Comparison of ENCODE assay signal across 8 mouse cellular contexts in the genomic region with DNA sequence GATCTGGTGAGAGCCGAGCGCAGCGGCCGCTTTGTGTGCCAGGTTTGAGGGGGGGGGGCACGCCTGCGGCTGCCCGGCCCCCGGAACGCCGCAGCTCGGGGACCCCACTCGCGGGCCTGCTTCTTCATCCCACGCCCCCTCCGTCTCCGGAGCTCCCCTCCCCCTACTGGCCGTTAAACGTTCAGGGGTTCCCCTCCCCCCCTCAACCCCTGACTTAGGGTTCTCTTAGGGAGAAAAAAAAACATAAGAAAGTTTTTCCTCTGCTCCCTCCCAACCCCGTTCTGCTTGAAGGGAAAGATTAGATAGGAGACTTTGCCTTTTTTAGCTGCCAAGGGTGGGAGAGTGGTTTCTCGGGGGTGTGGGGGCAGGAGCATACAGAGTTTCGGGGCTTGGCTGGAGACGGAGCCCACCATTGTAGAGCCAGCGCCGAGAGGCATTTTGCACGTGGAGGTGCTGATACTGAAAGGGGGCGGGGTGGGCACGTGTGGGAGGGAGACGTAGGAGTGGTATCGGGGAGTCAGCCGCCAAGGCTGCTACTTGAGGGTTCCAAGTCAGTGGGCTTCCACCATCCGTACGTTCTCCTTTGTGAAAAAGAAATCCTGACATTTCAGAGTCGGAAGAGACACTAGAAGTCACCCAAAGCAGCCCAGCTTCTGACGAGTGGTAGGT. TPM values are rescaled to one million over a fixed set of nuclear protein-coding genes. Genes with fewer than 3 reads are reported as not detected.
DNase-seq lines count a peak whose midpoint lies in the region; ATAC-seq lines count a peak whose summit lies in the region.

No protein-coding gene starts in this region.

- peak overlapping the region; percentile 91 for H3K4me3 ChIP-seq in heart, embryonic 14.5 days (ENCODE audit: control insufficient read depth in 1 of 2, insufficient read depth in 1 of 2, low read depth in 1 of 2, low read length in 2 of 2)

- 0% methylated on average over 34 of the region's 34 CpGs for WGBS in heart, embryonic 14.5 days

- H3K36me3 ChIP-seq in heart, embryonic 14.5 days (ENCODE audit: control insufficient read depth, insufficient read depth, low read length) = peaks cover 24% of the 10 kb centered on the region

- H3K9ac ChIP-seq in heart, embryonic 14.5 days (ENCODE audit: low read length) = peak overlapping the region; percentile 93

- no peaks in the 10 kb centered on the region for H3K27me3 ChIP-seq in heart, embryonic 14.5 days (ENCODE audit: control insufficient read depth, insufficient read depth, low read length)

- no peaks in the 10 kb centered on the region for H3K9me3 ChIP-seq in heart, embryonic 14.5 days (ENCODE audit: control insufficient read depth, low read length)

- peak overlapping the region; percentile 71 for H3K4me2 ChIP-seq in heart, embryonic 14.5 days (ENCODE audit: low read length)

- no peak for ATAC-seq in CD4-positive, CD25-positive, alpha-beta regulatory T cell, adult 4 months
- no peak for ATAC-seq in heart, embryonic 14.5 days (ENCODE audit: insufficient number of reproducible peaks, insufficient read depth, low FRiP score, low read depth)
- peak; percentile 40 for ATAC-seq in megakaryocyte progenitor cell, adult 5-6 weeks (replicated peaks; ENCODE audit: poor library complexity)

- H3K4me1 ChIP-seq in heart, embryonic 14.5 days (ENCODE audit: control insufficient read depth in 2 of 2, insufficient read depth in 2 of 2, low read length in 2 of 2) = peaks cover 2 to 20% of the 10 kb centered on the region in 2 experiments; a peak in 2 of 4 replicates

- H3K27ac ChIP-seq in heart, embryonic 14.5 days (replicated peaks in 1 of 2; ENCODE audit: control insufficient read depth in 1 of 2, insufficient read depth in 1 of 2, low read depth in 2 of 2, low read length in 2 of 2) = peak overlapping the region; percentile 97 to 99

- DNase-seq in CD4-positive, CD25-positive, alpha-beta regulatory T cell, adult 2 months (ENCODE audit: low read depth, low spot score) = peak; percentile 75
- DNase-seq in MN1 (ENCODE audit: low spot score) = peak; percentile 20
- peak; percentile 67 for DNase-seq in embryo, embryonic 10.5 days (ENCODE audit: low spot score)
- DNase-seq in kidney, postnatal 4 days = peak; percentile 61 to 73
- peak; percentile 15 for DNase-seq in spleen, adult 12 weeks (ENCODE audit: low spot score)

RNA-seq across cellular contexts. Expression of gene Mbtd1, which starts 0.9 kb away (rescaled TPM):
- polyA plus RNA-seq in CD4-positive, CD25-positive, alpha-beta regulatory T cell, adult 4 months (2017; shearing (Covaris generic)) = 10 to 100 TPM; 30.9 to 38.9 TPM
- 16.0 and 16.4 TPM in 2 replicates for polyA plus RNA-seq in heart, embryonic 14.5 days (2014; fragmentation: Nextera tagmentation; extraction: Ambion mirVana)
- 56.6 and 60.9 TPM in 2 replicates for total RNA-seq in megakaryocyte progenitor cell, adult 5-6 weeks (2015)
- 23.8 and 38.2 TPM in 2 replicates for total RNA-seq in megakaryocyte progenitor cell, adult 5-6 weeks (2017)

RNA-seq across cellular contexts. Expression of gene Utp18, which starts 1.0 kb away (rescaled TPM):
- 10 to 100 TPM; 10.7 to 17.6 TPM for polyA plus RNA-seq in CD4-positive, CD25-positive, alpha-beta regulatory T cell, adult 4 months (2017; shearing (Covaris generic))
- polyA plus RNA-seq in heart, embryonic 14.5 days (2014; fragmentation: Nextera tagmentation; extraction: Ambion mirVana) = 17.6 and 18.6 TPM in 2 replicates
- 45.7 and 47.0 TPM in 2 replicates for total RNA-seq in megakaryocyte progenitor cell, adult 5-6 weeks (2015)
- 49.8 and 67.5 TPM in 2 replicates for total RNA-seq in megakaryocyte progenitor cell, adult 5-6 weeks (2017)

Comparison
In these comparisons a context has a peak if more than half of its experiments do, and no peak if none do; other contexts are left out.
1. DNase-seq: peak in every context shown above with its lines; median percentile 75 in CD4-positive, CD25-positive, alpha-beta regulatory T cell, adult 2 months; 67 in embryo, embryonic 10.5 days; 67 in kidney, postnatal 4 days; 20 in MN1; 15 in spleen, adult 12 weeks.